Mouse (Mus musculus): ENCODE results near the gene Spatc1l.

Spatc1l gene

GRCm38 (mm10) chr10:76561972-76562371, at the start of gene Spatc1l:
Gene Spatc1l (plus strand): TSS chr10:76562272.
- DNase-seq = no peak

DNA sequence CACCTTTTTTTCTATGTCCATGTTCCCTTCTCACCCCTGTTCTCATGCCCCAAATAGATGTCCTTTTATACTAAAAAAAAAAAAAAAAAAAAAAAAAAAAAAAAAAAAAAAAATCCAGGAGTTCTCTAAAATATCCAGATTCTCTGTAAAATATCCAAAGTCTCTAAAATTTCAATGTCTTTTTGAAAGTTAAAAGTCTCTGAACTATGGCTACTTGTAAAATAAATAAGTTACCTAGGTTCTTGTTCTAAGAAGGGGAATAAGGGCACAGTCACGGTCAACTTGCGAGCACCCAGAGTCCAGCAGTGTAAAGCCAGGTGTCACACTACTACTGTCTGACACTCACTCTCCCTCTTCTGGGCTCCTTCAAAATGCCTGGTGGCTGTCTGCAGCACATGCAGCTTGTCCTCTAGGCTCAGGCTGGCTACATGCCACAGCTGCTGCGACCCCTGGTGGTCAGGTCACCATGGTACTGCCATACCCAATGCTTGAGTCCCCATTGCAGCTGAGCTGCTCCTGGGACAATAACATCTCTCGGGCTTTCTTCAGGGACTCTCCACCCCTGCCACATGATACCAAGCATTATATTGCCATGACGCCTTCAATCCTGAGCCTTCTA, 49.0 kb upstream of the Spatc1l start:
- peak; percentile 78 to 80 for DNase-seq

DNA sequence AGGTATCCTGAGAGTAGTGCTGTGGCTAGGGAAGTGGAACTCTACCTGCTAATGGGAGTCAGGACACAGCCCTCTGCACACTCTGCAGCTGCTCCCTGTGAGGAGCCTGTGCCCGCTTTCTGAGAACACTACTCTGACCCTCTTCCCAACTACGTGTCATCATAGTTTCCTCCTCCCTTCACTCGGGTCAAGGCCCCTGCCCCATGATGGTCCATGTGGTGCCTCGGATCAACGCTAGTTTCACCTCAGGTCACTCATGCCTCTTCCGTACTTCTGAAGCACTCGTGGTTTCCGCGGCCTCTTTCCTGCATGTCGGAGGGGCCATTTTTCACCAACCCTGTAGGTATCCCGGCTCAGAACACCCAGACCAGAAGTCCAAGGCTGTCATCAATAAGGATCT, 31.1 kb upstream of the Spatc1l start:
- no peak for DNase-seq

- DNase-seq = peak; percentile 96 to 99
Observed at GRCm38 (mm10) chr10:76531375-76531774, 30.7 kb upstream of the Spatc1l start, which contains the start of gene Lss. Gene Lss (plus strand): TSS chr10:76531588.

DNA sequence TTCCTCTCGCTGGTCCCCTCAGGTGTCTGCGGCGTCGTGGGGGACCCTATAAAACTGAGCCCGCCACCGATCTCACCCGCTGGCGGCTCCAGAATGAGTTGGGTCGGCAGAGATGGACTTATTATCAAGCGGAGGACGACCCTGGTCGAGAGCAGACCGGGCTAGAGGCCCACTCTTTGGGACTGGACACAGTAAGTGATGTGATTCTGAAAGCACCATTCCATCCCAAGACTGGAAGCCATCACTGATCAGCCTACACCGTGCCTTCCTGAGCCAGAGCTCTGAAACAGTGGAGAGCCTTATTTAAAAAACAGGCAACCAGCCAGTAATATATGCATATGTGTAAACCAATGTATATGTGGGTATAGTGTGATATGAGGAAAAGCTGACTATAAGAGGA, 30.2 kb upstream of the Spatc1l start:
- no peak for DNase-seq

DNA sequence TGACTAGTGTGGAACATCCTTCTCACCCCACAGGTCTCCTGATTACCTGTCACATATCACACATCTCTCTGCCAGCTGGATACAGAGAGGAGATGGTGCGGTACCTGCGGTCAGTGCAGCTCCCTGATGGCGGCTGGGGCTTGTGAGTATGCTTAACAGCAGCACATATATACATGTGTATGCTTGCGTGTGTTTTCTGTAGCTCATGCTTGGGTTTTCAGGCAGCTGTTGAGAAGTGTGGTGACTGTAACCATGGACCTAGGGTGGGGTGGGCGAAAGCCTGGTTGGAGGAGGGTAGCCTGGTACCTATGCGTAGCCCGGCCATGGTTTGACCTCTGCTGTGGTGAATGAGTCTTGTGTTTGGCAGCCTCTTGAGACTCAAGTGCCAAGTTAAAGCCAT, 26.5 kb upstream of the Spatc1l start:
- no peak for DNase-seq

DNA sequence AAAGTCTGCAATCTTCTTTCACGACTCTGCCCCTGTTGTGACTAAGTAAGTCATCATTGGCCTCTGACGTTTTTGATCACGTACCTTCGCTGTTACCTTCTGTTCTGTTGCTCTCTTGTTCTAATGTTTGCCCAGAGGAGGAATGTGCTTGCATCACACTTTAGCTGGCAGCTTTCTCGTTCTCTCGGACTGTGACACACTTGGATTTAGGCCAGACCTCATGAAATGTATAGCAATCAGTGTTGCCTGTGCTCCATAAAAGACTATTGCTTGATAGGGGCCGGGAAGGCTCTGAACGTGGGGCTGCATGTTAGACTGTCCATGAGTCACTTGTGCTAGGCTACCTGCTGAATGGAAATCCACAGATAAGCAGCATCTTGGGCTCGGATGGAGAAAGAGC, 24.5 kb upstream of the Spatc1l start:
- DNase-seq = no peak

DNA sequence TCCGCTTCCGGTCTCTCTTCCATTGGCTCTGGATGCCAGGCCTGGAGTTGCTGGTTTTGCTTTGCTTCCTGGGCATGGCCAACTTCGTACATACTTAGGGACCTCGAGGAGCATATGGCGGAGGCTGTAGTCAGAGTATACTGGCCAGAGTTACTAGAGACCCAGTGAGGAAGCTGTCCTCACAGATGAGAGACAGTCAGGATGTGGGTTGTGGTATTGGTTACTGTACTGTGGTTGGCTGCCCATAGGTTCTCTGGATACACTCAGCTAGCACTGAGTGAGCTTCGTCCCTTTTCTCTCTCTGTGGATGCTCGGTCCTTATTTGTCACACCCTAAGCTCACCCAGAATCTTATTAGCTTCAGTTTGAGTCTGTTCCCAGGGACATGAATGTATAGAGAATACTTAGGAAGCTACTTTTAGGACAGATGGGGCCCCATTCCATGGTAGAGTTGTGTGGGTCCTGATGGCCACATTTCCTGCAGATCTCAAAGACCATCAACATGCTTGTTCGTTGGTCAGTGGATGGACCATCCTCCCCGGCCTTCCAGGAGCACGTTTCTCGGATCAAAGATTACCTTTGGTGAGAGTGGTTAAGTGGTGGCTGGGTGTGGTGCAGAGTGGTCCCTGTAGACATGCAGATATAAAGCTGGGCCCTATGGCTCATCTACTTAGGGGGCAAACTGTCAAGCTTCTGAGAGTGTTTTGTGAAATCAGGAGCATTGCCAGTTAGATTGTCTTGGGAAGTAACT, 20.6 kb upstream of the Spatc1l start:
- DNase-seq = no peak

DNA sequence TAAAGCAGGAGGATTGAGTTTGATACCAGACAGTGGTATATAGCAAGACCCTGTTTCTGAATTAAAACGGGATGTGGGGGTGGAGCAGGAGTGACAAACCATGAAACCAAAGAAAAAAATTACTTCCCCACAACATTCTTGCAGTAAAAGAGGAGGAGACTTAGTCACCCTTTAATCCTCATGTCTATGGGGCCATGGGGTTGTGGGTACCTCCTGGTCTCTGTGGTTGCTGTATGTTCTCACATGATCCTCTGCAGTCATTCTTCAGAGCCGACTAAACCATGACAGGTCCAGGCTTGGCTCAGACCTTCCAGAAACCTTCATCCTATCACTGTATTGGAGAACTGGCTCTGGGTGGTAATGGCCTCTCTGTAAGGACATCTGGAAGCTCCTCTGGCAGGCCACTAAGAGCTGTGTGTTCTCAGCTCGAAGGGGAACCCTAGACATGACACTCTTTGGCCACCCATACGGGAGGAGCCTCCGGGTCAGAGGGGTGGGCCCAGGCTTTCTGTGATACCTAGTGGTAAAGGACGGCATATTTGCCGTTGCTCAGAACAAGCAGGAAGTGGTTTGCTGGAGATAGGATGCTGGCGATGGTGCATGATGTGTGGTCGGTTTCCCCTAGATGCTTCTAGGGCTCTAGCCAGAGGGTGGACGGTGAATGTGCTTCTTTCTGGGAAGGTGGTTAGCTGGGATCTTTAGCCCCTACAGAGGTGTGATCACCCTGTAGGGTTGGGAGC, 19.3 kb upstream of the Spatc1l start:
- DNase-seq = no peak

GRCm38 (mm10) chr10:76546566-76546965, 15.5 kb upstream of the Spatc1l start:
- DNase-seq = peak in 1 of 2 experiments; percentile 29

GRCm38 (mm10) chr10:76548218-76548617, 13.9 kb upstream of the Spatc1l start:
- no peak for DNase-seq

DNA sequence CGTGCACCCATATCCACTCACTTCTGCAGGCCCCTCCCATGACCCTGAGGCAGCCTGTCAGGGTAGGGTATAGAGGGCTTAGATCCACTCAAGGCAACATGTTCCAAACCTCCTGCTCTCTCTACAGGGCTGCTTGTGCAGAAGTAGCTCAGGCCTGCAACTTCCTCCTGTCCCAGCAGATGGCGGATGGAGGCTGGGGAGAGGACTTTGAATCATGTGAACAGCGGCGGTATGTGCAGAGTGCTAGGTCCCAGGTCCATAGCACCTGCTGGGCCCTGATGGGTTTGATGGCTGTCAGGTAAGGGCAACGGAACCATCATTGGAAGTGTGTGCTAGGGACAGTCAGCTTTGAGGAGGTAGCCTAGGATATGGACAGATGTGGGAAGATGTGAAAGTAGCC, 11.6 kb upstream of the Spatc1l start:
- DNase-seq = no peak

DNA sequence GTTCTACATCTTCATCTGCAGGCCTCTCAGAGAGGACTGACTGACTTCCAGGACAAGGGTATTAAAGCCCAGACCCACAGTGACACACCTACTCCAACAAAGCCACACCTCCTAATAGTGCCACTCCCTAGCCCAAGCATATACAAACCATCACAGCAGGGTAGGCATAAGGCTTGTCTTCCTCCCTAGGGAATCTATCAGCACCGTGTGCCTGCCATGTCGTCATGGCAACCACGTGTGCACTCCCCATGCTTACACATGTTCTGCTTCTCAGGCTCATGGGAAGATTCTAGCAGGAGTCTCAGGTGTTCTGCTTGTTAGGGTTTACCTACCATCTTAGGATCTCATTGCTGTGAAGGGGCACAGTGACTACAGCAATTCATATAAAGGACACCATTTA, 10.5 kb upstream of the Spatc1l start:
- DNase-seq = no peak

- DNase-seq = no peak
Observed at GRCm38 (mm10) chr10:76554061-76554460, 8.0 kb upstream of the Spatc1l start.

DNA sequence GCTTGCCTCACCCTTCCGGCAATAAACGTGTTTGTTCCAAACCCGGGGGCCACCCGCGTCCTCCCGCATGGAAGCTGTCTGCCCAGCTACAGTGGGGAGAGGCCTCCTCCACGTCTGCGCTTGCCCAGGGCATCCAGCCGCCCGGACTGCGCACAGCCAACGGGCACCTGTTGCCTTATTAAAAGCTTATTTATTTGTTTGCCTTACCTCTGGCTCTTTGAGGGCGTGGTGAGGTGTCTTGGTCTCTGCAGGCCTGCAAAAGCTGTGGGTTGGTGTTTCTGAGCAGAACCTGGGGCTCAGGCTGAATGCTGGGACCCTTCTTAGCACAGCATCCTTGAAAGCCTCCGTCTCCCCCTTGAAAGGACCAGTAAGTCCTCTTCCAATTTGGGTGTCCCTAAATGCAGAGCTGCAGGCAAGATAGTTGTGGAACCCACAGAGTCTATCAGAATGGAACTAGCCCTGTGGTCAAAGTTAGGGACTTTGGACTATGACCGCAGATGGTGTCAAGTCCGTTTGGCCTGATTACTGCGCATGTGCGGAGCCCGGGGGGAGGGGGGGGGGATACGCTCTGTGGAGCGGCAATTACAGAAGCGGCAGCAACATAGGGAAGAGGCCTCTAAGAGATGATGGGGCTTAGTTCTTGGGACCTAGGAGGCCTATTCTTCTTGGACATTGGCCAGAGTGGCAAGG, 8.1 kb downstream of the Spatc1l start:
- DNase-seq = peak in 1 of 2 experiments; percentile 25

DNA sequence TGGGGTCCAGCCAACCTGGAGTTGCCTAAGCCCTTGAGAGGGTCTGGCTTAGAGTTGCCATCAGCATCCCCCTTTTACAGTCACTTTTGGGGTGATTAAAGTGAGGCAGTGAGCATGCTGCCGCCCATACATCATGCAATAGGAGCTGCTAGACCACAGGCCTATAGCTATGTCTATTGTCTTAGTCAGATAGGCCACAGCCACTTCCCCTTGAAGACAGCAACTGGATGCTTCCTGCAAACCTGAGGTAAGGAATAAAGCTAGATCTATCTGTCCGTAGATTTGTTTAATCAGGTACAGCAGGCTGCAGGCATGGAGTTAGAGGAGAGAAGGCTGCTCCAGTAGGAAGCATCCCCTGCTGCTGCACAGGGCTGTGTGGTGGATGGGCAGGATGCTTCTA, 9.0 kb downstream of the Spatc1l start:
- DNase-seq = no peak

GRCm38 (mm10) chr10:76572151-76572550, 10.1 kb downstream of the Spatc1l start:
- DNase-seq = no peak

GRCm38 (mm10) chr10:76575374-76575773, 13.3 kb downstream of the Spatc1l start, which contains the start of gene Ftcd:
Gene Ftcd (plus strand): TSS chr10:76575648.
- DNase-seq = peak; percentile 43 to 83

DNA sequence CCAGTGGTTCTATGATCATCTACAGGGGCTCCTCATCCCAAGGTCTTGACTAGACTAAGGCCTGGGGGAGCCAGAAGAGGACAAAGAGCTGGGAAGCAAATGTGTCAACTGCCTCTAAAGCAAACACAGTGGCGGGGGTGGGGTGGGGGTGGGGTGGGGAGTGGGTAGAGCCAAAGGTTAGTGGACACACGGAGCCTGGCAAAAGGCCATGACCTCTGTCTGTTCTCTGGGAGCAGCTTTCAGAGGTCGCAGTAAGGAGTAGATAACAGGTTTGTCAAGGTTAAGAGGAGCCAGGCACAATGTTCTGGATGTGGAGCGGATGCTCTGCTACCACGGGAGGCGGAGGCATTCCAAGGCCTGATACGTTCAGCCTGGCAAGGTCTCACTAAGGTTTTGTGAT, 14.8 kb downstream of the Spatc1l start:
- DNase-seq = no peak

DNA sequence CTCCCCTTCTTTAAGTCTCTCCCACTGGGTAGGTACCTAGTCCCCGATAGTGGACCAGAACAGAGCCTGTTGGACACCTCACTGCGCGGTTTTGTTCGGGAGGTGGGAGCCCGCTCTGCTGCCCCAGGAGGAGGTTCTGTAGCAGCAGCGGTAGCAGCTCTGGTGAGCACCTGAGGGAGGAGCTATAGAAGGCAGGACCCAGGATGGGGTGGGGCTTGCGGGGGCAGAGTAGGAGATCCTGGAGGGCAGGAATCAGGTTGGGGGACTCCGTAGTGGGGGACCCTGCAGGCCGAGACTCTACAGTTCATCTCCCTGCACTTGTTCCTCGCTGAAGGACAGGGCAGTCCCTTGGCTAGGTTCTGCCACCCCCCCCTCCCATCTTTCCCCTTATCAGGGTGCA, 22.1 kb downstream of the Spatc1l start:
- DNase-seq = no peak

- no peak for DNase-seq
Observed at GRCm38 (mm10) chr10:76586190-76586589, 24.1 kb downstream of the Spatc1l start.

- DNase-seq = no peak
Observed at GRCm38 (mm10) chr10:76590197-76590596, 28.1 kb downstream of the Spatc1l start.

DNA sequence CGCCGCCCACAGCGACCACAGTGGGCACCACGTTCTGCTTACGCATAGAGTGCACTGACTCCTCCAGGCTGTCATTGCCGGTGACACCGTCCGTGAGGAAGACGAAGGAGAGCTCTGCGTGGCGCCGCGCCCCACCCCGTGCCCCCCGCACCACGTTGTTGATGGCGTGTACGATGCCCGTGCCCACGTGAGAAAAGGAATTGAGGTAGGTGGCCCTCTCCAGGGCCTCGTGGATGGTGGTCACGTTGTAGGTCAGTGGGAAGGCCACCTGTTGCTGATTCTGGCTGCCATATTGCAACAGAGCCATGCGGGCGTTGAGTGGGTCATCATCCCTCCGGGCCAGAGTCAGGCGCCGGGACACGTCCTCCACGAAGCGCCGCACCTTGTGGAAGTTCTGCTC, 34.3 kb downstream of the Spatc1l start:
- DNase-seq = no peak
